Mouse (Mus musculus) A20 (cell line): ENCODE measurements around the gene Men1.
A peak's percentile ranks its signal among the peaks of the same experiment; 100 is the strongest.
"Not testable (repeated sequence)": the region's sequence is repeated elsewhere in the genome, so short reads cannot be mapped to it uniquely, and the experiment has no call there.

Source experiments
- DNase-seq: peaks from one replicate; pipeline ENCODE4 v3.0.0-alpha.2; 2011; ENCODE audit warnings: low read depth, low spot score

The Men1 gene

DNA sequence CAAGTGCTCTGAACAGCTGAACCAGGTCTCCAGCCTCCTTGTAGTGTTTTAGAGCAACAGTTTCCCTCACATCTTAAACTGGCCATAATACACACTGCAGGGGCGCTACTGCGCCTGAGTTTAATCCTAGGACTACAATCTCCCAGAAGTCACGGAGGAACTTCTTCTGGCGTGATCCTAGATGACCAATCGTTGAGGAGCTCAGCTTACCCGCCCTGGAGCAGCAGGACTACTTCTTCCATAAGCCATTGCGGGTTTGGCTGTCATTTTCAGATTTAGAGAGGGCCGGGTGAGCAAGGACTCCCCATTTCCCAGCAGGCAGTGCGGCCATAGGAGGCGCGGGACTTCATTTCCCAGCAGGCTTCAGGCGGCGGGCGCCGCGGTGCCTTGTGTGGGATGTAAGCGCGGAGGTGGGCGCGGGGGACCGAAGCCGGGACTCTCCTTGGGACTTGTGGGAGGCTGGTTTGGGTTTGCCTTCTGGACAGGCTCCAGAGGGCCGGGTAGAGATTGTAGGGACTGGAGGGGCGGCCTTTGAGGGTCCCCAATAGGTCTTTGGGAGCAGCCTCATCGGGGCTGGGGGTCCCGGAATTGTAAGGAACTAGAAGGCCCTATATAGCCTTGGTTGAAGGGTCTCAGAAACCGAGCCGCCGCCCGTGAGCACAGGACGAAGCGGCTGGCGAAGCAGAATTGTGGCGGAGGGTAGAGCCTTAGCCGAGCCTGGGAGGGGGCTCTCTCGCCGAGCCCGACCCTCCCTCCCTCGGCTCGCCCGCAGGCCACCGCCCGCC is at the start of gene Men1:
Gene Men1, plus strand, starts transcription at position 307 of the 785 bp plus-strand sequence.
- DNase-seq: peak; percentile 96

DNA sequence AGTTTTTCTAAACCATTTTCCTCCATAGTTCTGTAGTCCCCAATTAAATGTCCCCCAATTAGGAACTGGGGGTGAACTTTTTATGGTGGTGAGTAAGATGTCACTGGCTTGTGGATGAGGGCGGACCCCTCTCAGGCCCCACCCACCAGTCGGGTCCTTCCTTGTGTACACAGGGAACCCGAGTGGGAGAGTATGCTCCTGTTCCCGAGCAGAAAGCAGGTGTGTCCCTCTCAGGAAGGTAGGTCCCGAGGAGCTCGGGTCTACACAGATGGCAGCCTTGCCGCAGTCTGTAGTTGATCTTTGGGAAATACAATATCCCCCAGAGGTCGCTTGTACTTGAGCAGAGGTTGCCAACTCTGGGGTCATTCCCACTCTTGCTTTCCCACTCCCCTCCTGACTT is 49.6 kb upstream of the Men1 start:
- DNase-seq: no peak

DNA sequence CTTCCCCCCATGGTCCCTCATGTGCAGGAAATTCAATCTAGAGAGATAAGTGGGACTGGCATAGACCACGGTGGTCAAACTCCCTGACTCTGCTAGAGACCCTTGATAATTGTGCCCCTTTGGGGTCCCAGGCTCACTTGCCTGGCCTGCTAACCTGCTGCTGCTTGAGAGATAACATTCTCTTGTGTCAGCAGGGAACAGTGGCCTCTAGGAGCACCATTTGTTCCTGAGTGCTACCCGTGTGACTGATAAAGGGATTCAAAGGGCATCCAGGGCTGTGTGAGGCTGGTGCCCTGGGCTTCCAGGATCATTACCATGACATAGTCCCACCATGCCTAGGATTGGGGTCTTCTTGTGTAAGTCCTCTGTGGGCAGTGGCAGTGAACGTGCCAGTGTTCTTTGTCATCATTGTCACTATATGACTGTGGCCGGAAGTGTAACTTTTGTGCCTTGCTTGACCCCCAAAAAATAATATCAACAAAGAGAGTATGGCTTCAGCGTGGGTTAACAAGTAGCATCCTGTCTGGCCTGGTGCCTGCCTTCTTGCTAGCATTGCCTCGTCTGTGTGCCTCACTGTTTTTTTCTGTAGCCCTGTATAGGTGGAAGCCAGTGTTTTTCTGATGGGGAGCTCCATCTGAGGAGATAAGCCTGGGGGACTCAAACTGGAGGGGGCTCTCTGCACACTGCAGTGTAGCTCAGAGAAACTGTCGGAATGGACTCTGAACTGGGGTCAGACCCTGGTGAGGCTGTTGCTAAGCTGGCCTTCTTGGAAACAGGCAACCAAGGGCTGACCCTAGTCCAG is 48.9 kb upstream of the Men1 start:
- DNase-seq: no peak

DNA sequence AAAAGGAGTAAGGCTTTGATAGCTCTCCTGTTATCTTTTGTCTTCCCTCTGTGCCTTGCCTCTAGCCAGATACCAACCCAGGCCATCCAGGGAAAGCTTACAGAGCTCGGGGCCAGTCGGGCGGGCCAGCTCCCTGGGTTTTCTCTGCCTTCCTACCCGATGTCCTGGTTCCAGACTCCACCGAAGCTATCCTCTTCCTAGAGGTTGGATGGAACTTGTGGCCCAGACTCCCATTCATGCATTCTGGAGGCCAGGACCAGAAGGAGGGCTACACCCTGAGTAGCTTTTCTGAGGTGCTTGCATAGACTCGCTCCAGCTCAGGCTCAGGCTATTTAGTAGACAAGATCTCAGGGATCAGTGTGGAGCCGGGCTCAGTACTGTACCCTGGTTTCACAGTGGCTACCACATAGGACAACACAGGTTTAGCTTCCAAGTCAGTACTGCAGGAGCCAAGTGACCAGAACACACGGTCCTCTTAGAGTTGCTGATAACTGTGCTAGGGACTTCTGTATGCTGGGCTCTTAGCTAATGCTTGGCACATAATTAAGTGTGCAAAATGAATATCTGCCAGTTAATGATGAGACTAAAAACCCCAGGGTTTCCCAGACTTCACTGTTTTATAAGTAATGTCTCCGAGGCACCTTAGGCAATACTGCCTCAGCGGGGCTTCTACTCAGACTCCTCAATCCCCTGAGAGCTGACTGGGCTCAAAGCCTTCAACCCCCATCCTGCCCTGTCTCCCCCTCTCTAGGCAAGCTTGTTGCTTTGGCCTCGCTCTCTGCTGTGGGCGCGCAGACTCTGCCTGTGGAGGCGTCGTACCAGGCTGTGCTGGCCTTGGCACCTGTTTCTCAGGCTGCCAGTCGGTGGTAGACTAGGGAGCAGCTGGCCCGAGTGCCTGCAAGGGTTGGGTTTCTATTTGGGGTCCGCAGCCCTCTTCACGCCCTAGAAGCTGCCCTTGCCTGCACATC is 48.1 kb upstream of the Men1 start:
- DNase-seq: no peak

DNA sequence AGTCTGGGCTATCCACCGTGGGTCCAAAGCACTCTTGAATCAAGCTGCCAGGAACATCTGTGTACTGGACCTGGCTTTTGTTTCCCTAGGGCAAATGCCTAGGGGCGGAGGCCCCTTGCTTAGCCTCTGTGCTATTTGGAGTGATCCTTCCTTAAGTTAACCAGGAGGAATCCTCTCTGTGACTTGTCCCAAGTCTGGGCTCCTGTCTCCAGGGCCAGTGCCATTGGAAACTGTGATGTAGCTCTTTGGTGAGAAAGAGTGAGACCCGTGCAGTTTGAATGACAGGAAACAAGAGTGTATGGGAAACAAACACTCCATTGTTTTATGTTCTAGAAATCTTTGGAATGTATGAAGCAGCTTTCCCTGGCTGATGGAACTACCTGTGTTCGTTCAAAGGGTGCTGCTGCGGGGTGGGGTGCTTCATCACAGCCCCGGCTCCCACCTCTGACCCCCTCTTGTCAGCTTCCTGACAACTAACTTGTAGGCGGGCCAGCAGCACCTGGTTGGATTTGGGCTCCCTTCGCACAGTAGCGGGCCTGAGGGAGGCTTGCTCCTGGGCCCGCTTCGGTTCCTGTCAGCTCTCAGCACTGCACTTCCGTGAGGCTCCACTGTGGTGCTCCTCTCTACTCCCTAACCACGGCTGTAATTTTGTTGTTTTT is 46.4 kb upstream of the Men1 start:
- DNase-seq: no peak

DNA sequence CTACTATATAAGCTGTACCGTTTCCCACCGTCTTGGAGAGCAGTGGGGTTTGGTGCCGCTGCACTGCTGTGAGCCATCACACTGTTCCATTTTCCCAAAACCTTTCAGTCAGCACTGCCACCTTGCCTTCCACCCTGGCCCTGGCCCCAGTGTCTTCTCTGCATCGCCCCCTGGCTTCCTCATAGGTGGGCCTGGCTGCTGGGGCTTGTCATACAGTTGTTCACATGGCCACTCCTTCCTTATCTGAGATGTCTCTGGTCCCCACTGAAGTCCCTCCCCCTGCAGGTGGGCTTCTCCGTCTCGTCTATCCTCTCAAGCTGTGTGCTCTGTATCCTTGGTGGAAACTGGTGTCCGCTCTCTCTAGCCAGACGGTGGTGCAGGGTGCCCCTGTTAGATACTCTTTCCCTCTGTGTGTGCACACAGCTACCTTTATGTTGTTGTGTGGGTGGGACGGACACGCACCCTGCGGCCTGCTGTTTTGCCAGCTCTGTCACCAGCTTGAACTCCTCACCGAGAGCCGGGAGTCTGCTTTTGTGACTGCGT is 45.0 kb upstream of the Men1 start:
- DNase-seq: no peak

DNA sequence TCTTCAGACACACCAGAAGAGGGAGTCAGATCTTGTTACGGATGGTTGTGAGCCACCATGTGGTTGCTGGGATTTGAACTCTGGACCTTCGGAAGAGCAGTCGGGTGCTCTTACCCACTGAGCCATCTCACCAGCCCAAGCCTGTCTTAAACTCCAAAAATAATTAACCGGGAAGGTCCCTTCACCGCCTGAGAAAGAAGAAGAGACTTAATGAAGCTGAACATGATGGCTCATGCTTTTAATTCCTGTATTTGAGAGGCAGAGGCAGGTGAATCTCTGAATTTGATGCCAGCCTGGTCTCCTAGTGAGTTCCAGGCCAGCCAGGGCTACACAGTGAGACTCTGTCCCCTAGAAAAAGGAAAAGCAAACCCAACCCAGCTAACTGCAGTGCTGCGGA is 44.1 kb upstream of the Men1 start:
- not testable (repeated sequence) for DNase-seq

DNA sequence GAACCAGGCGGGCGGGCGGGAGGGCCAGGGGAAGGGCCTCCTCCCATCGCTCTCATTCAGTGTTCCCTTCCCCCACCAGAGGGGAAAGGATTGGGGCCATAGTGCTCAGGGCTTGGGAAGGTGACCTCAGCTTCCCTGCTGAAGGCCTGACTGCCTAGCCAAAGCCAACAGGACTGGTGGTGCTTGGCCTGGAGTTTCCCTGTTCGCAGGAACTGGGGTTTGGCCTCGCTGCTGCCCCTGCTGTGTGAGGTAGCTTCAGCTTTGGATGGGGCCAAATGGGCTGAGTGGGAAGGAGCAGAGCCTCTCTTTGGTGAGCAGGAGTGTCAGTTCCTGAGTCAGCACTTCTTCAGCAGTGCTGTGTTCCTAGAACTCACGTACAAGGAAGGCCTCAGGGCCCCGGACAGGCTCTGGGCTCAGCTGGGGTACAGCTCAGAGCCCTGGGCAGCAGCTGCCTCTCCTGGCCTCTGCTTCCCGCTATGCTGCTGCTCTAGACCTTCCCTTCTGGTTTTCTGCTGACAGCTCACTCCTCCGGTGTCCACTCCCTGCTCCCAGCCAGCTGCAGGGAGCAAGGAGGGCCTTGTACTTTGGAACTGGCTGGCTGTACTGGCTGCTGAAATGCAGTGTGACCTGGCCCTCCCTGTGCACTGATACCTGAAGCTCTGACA is 43.5 kb upstream of the Men1 start:
- no peak for DNase-seq

DNA sequence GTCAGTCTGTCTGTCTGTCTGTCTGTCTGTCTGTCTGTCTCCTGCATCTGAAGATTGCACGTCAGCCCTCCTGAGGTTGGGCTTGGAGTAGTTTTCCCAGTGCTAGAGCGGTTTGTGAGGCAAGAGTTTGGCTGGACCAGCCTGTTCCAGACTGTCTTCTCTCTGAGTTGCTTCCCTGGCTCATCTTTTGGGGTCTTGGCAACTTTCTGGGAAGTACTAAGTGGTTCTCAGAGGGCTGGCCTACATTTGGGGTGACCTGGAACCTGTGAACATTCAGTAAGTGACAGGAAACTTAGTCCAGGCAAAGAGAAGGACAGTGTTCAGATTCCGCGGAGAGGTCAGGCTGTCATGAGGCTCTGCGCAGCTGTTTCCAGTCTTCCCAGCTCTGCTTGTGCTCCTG is 42.5 kb upstream of the Men1 start:
- DNase-seq: no peak

DNA sequence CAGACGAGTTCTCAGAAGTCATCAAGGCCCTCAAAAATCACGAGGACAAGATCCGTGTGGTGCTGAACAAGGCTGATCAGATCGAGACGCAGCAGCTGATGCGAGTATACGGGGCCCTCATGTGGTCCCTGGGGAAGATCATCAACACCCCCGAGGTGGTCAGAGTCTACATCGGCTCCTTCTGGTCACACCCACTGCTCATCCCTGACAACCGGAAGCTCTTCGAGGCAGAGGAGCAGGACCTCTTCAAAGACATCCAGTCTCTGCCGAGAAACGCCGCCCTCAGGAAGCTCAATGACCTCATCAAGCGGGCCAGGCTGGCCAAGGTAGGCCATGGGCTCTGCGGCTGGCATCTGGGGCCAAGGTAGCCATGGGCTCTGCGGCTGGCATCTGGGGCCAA is 40.5 kb upstream of the Men1 start:
- no peak for DNase-seq

DNA sequence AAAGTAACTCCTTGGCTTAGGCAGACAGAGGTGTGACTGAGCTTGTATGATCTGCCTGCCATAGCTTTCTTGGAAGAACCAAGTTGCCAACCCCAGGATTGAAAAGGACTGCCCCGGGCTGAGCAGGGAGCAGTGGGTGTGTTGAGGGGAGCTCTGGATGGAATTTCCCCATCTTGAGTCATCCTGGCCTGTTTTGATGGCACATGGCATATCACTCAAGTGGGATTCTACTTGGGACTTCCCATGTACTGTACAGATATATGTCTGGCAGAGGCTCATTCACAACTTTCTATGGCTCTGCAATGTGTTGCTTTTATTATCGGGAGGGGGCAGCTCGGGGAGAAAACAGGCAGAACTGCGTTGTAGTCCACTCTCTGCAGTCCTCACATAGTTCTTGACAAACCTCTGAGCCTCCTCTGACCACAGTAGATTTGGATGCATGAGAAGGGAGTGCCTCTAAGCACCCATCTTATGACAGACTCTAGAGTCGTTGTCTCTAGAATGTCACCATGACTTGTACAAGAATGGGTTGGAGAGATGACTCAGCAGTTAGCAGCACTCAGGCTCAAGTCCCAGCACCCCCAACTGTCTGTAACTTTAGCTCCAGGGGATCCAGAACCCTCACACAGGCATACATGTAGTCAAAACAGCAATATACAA is 38.1 kb upstream of the Men1 start:
- peak; percentile 32 for DNase-seq

DNA sequence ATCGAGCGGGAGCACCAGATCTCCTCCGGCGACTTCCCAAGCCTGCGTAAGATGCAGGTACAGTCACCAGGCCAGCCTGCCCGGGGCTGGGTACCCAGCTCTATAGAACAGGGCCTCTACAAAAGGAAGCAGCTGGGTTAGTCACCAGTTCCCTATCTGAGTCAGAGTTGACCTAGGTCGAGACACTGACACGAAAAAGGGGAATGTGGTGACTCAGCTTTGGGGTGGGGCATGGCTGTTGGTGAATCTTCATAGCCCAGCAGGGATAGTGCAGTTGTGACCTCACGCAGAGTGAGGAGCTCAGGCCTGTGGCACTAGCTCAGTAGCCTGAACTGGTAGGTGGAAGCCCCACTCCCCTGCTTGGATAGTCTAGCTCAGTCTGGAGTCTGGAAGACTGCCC is 37.1 kb upstream of the Men1 start:
- DNase-seq: peak; percentile 86

DNA sequence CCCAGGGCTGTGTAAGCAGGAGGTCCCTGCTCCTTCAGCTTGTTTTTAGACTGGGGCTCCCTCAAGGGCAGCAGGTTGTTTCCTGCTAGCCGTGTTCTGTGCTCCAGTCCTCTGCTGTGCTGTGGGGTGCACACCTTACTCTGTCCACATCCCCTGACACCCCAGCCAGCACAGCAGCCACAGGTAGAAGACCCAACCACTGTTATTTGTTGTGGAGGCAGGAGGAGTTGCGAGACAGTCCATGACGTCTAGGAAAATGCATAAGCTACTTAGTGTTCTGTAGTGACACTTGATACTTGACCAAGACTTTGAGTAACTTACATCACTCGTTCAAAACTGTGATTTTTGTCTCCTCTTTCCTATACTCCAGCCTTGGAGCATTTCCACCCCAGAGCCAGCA is 35.8 kb upstream of the Men1 start:
- no peak for DNase-seq

DNA sequence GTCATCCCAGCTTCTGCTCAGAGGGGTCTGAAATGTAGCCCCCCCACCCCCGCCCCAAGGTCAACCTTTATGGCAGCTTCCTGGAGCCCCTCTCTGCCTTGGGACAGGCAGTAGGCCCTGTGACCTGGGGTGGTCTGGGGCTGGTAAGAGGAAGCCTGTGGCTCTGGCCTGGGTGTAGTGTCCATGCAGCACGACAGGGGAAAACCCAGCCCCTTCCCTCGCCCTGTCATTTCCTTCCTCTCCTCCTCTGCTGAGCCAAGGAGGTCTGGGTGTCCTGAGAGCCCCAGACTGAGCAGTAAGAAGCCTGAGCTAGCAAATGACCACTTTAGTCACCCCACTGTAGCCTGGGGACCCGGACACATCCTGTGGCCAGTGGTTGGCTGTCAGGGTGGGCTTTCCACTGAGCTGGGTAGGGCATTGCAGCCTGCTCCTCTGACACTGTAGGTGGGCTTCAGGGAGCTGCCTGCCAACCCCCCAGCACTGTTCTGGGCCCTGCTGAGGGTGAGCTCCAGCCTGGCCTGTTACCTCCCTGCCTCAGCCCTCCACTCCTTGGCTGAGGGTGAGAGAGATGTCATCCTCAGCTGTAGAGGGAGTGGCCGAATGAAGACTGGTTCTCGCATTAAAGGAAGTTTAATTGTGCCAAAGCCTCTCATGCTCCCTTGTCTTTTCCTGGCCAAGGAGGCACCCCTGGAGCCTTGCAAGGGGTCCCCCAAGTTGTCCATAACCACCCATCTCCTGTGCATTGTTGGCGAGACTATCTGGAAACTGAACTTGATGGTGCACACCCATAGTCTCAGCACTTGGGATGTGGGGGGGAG is 35.1 kb upstream of the Men1 start:
- DNase-seq: no peak

DNA sequence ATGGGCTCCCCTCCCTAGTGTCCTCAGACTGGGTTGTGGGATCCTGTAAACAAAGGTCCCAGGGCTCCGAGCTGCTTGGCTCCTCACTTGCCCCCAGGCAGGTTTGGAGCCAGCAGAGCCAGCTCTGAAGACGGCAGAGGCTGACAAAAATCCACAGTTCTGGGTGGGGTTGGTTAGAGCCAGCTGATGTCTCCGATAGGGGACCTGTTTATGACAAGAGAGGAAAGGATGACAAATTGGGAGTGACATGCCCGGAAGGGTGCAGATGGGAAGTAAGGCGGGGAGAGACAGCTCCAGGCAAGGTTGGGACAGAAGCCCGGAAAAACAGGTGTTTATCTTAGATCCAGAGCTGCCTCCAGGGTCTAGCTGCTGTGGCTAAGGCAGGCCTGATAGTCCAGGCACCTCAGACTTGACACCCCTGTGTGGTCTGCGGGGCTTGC is 34.4 kb upstream of the Men1 start:
- DNase-seq: no peak

DNA sequence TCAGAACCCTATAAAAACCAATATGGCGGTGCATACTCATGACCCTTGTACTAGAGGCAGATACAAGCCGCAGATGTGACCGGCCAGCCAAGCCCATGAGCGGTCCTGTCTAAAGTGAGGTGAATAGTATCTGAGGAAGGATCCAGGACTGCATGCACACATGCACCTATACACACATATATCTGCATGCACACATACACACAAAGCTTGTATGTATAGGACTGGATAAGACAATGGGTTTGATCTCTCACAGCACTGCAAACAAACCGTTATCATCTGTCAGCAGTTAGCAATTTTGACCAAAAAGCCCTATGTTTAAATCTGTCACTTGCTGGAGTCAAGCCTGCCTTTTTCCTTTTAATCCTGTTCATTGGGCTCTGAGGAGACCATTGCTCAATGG is 32.7 kb upstream of the Men1 start:
- DNase-seq: no peak

DNA sequence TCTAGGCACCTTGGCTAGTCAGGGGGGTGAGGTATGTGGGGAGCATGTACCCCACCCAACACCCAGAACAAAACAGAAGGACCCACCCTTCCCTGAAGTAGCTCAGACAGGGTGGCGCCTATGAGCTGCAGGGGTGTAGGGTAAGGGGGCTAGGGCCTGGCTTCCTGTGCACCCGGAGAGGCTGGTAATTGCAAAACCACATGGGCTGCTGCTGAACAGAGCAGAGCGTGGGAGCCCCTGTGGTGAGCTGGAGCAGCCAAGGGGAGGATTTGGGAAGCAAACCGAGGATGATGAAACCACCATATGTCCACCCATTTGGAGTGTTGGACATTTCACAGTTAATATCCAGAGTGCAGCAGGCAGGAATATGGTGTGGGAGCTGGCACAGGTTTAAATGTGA is 32.3 kb upstream of the Men1 start:
- DNase-seq: no peak

DNA sequence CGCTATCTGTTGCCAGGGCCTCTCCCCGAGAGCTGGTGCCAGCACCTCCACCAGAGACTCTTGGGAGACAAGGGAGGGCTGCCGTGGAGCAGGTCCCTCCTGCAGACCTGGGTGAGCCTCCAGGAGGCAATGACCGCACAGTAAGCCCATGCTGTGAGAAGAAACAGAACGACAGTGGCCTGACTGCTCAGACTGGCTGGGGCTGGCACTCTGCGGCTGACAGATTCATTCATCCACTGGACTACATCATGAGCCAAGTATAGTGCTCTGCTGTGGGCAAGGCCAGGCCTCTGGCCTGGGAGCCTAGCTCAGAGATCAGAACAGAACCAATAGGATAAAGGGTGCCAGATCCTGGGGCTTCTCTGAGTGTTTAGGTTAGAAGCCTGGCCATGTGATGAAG is 30.9 kb upstream of the Men1 start:
- DNase-seq: no peak
